Mouse (Mus musculus): ENCODE results near the gene Cand2. TPM values are rescaled to one million over a fixed set of nuclear protein-coding genes. Genes with fewer than 3 reads are reported as not detected.

Cand2 gene
- total RNA-seq, 1 experiment, result 10.7 TPM

- H3K9me3 ChIP-seq (ENCODE audit: control insufficient read depth, insufficient read depth, low read depth, low read length), result no peaks in the 10 kb centered on the region
- peaks cover 36% of the 10 kb centered on the region for H3K36me3 ChIP-seq (ENCODE audit: control insufficient read depth, insufficient read depth, low read length, poor library complexity, severe bottlenecking)
- H3K27ac ChIP-seq (ENCODE audit: insufficient read depth, low read depth, low read length, poor library complexity, severe bottlenecking), result peak within 1 kb of the TSS; percentile 95
- peak; percentile 82 for DNase-seq (ENCODE audit: low read depth, low spot score)
- in situ Hi-C loops (cut with MboI; ENCODE audit: low sequenced_read_pairs in 2 of 2, unreplicated experiment in 2 of 2), result no loop called here
- H3K9ac ChIP-seq (ENCODE audit: insufficient read depth, low read depth, low read length, poor library complexity, severe bottlenecking), result peak within 1 kb of the TSS; percentile 99
- H3K4me1 ChIP-seq (ENCODE audit: control insufficient read depth in 2 of 2, insufficient read depth in 2 of 2, low read length in 2 of 2, poor library complexity in 1 of 2), result peaks cover 0 to 11% of the 10 kb centered on the region in 2 experiments; a peak in 2 of 4 replicates
- peak; percentile 52; the same call in 1 of the 2 replicates for TF ChIP-seq MAFK (IDR thresholded peaks at IDR 0.05; ENCODE audit: insufficient read depth, low read depth, low read length)
- no peak for TF ChIP-seq ZNF384 (IDR thresholded peaks at IDR 0.05; ENCODE audit: low read depth, low read length)
- no peak for TF ChIP-seq ZC3H11A (IDR thresholded peaks at IDR 0.05; ENCODE audit: borderline replicate concordance, low read depth, low read length)
- TF ChIP-seq HCFC1 (IDR thresholded peaks at IDR 0.05; ENCODE audit: borderline replicate concordance, insufficient read depth, low read length), result peak; percentile 63; the same call in 1 of the 2 replicates
- peak within 1 kb of the TSS; percentile 91 to 93 for H3K4me3 ChIP-seq (ENCODE audit: insufficient read depth in 1 of 2, low read depth in 1 of 2, low read length in 2 of 2, poor library complexity in 1 of 2, severe bottlenecking in 1 of 2)
Observed at GRCm38 (mm10) chr6:115808488-115809231, 34.3 kb downstream of the Cand2 start, which contains the start of gene Rpl32. Gene Rpl32 (minus strand): TSS chr6:115808747.

- TF ChIP-seq CHD2 (IDR thresholded peaks at IDR 0.05; ENCODE audit: low read depth, low read length) (no peak), ZC3H11A (IDR thresholded peaks at IDR 0.05; ENCODE audit: borderline replicate concordance, low read depth, low read length) (no peak), HCFC1 (IDR thresholded peaks at IDR 0.05; ENCODE audit: borderline replicate concordance, insufficient read depth, low read length) (no peak), MAFK (IDR thresholded peaks at IDR 0.05; ENCODE audit: insufficient read depth, low read depth, low read length) (no peak), ZNF384 (IDR thresholded peaks at IDR 0.05; ENCODE audit: low read depth, low read length) (no peak)
- in situ Hi-C loops (cut with MboI; ENCODE audit: low sequenced_read_pairs in 2 of 2, unreplicated experiment in 2 of 2), result no loop called here
- H3K36me3 ChIP-seq (ENCODE audit: control insufficient read depth, insufficient read depth, low read length, poor library complexity, severe bottlenecking), result peaks cover 17% of the 10 kb centered on the region
- no peak for DNase-seq (ENCODE audit: low read depth, low spot score)
- peaks cover 0 to 8% of the 10 kb centered on the region in 2 experiments; a peak in 2 of 4 replicates for H3K4me1 ChIP-seq (ENCODE audit: control insufficient read depth in 2 of 2, insufficient read depth in 2 of 2, low read length in 2 of 2, poor library complexity in 1 of 2)
- H3K27ac ChIP-seq (ENCODE audit: insufficient read depth, low read depth, low read length, poor library complexity, severe bottlenecking), result no peak overlapping the region
- H3K4me3 ChIP-seq (ENCODE audit: insufficient read depth in 1 of 2, low read depth in 1 of 2, low read length in 2 of 2, poor library complexity in 1 of 2, severe bottlenecking in 1 of 2), result no peak overlapping the region
- no peaks in the 10 kb centered on the region for H3K9me3 ChIP-seq (ENCODE audit: control insufficient read depth, insufficient read depth, low read depth, low read length)
- no peak overlapping the region for H3K9ac ChIP-seq (ENCODE audit: insufficient read depth, low read depth, low read length, poor library complexity, severe bottlenecking)
Observed at GRCm38 (mm10) chr6:115811606-115812005, 37.3 kb downstream of the Cand2 start.

- no peaks in the 10 kb centered on the region for H3K36me3 ChIP-seq (ENCODE audit: control insufficient read depth, insufficient read depth, low read length, poor library complexity, severe bottlenecking)
- peak; percentile 47 for DNase-seq (ENCODE audit: low read depth, low spot score)
- no peaks in the 10 kb centered on the region for H3K9me3 ChIP-seq (ENCODE audit: control insufficient read depth, insufficient read depth, low read depth, low read length)
- no peak for TF ChIP-seq HCFC1 (IDR thresholded peaks at IDR 0.05; ENCODE audit: borderline replicate concordance, insufficient read depth, low read length)
- no peak for TF ChIP-seq MAFK (IDR thresholded peaks at IDR 0.05; ENCODE audit: insufficient read depth, low read depth, low read length)
- TF ChIP-seq ZC3H11A (IDR thresholded peaks at IDR 0.05; ENCODE audit: borderline replicate concordance, low read depth, low read length), result no peak
- no peak for TF ChIP-seq ZNF384 (IDR thresholded peaks at IDR 0.05; ENCODE audit: low read depth, low read length)
- TF ChIP-seq CHD2 (IDR thresholded peaks at IDR 0.05; ENCODE audit: low read depth, low read length), result no peak
- no peak overlapping the region for H3K9ac ChIP-seq (ENCODE audit: insufficient read depth, low read depth, low read length, poor library complexity, severe bottlenecking)
- H3K4me3 ChIP-seq (ENCODE audit: insufficient read depth in 1 of 2, low read depth in 1 of 2, low read length in 2 of 2, poor library complexity in 1 of 2, severe bottlenecking in 1 of 2), result no peak overlapping the region
- in situ Hi-C loops (cut with MboI; ENCODE audit: low sequenced_read_pairs in 2 of 2, unreplicated experiment in 2 of 2), result no loop called here
- no peak overlapping the region for H3K27ac ChIP-seq (ENCODE audit: insufficient read depth, low read depth, low read length, poor library complexity, severe bottlenecking)
- peaks cover 0 to 8% of the 10 kb centered on the region in 2 experiments; a peak in 2 of 4 replicates for H3K4me1 ChIP-seq (ENCODE audit: control insufficient read depth in 2 of 2, insufficient read depth in 2 of 2, low read length in 2 of 2, poor library complexity in 1 of 2)
Observed at GRCm38 (mm10) chr6:115814104-115814503, 39.8 kb downstream of the Cand2 start.

GRCm38 (mm10) chr6:115815041-115815440 is 40.7 kb downstream of the Cand2 start:
- no peak for DNase-seq (ENCODE audit: low read depth, low spot score)
- no peak overlapping the region for H3K9ac ChIP-seq (ENCODE audit: insufficient read depth, low read depth, low read length, poor library complexity, severe bottlenecking)
- H3K4me3 ChIP-seq (ENCODE audit: insufficient read depth in 1 of 2, low read depth in 1 of 2, low read length in 2 of 2, poor library complexity in 1 of 2, severe bottlenecking in 1 of 2), result no peak overlapping the region
- in situ Hi-C loops (cut with MboI; ENCODE audit: low sequenced_read_pairs in 2 of 2, unreplicated experiment in 2 of 2), result no loop called here
- no peak overlapping the region for H3K27ac ChIP-seq (ENCODE audit: insufficient read depth, low read depth, low read length, poor library complexity, severe bottlenecking)
- no peaks in the 10 kb centered on the region for H3K36me3 ChIP-seq (ENCODE audit: control insufficient read depth, insufficient read depth, low read length, poor library complexity, severe bottlenecking)
- no peaks in the 10 kb centered on the region for H3K9me3 ChIP-seq (ENCODE audit: control insufficient read depth, insufficient read depth, low read depth, low read length)
- TF ChIP-seq MAFK (IDR thresholded peaks at IDR 0.05; ENCODE audit: insufficient read depth, low read depth, low read length) (no peak), HCFC1 (IDR thresholded peaks at IDR 0.05; ENCODE audit: borderline replicate concordance, insufficient read depth, low read length) (no peak), ZC3H11A (IDR thresholded peaks at IDR 0.05; ENCODE audit: borderline replicate concordance, low read depth, low read length) (no peak), ZNF384 (IDR thresholded peaks at IDR 0.05; ENCODE audit: low read depth, low read length) (no peak), CHD2 (IDR thresholded peaks at IDR 0.05; ENCODE audit: low read depth, low read length) (no peak)
- peaks cover 0 to 8% of the 10 kb centered on the region in 2 experiments; a peak in 2 of 4 replicates for H3K4me1 ChIP-seq (ENCODE audit: control insufficient read depth in 2 of 2, insufficient read depth in 2 of 2, low read length in 2 of 2, poor library complexity in 1 of 2)
